Comparison of ENCODE assay signal across 14 mouse cellular contexts in the genomic region with DNA sequence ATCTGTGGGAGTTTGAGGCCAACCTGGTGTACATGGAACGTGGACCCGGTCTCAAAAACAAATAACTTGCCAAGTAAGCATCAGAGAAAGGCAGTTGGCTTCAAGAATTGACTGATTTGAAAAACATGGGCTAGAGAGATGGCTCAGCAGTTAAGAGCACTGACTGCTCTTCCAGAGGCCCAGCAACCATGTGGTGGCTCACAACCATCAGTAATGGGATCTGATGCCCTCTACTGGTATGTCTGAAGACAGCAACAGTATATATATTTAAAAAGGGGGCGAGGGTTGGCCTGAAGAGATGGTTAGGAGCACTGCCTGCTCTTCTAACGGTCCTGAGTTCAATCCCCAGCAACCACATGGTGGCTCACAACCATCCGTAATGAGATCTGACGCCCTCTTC. TPM values are rescaled to one million over a fixed set of nuclear protein-coding genes. Genes with fewer than 3 reads are reported as not detected.
DNase-seq lines count a peak whose midpoint lies in the region; ATAC-seq and TF ChIP-seq lines count a peak whose summit lies in the region.
"Had no signal": no experiment of that assay in that cellular context is flagged by ENCODE, and none has a peak within 500 bp of the region (broad histone marks: within the 10 kb centered on the region; RNA-seq: fewer than 3 reads in every experiment).

No protein-coding gene starts in this region.

- H3K36me3 ChIP-seq in hindbrain, embryonic 11.5 days (ENCODE audit: control insufficient read depth, insufficient read depth, low read length): no peaks in the 10 kb centered on the region
- H3K36me3 ChIP-seq in hindbrain, embryonic 12.5 days: no peaks in the 10 kb centered on the region
- H3K36me3 ChIP-seq in MEL (ENCODE audit: control insufficient read depth in 1 of 2, insufficient read depth in 2 of 2, low read length in 2 of 2): peaks cover 0 to 21% of the 10 kb centered on the region in 2 experiments; a peak in 2 of 4 replicates
- H3K36me3 ChIP-seq: embryonic facial prominence, embryonic 12.5 days; heart, embryonic 12.5 days; midbrain, embryonic 15.5 days had no signal

- no peaks in the 10 kb centered on the region; the same call in 1 of the 2 replicates for H3K4me1 ChIP-seq in hindbrain, embryonic 11.5 days (replicated peaks; ENCODE audit: control insufficient read depth, insufficient read depth, low read length)
- peaks cover 13% of the 10 kb centered on the region for H3K4me1 ChIP-seq in hindbrain, embryonic 12.5 days
- peaks cover 12 to 15% of the 10 kb centered on the region in 2 experiments for H3K4me1 ChIP-seq in MEL (ENCODE audit: control insufficient read depth in 1 of 2, insufficient read depth in 2 of 2, low read length in 2 of 2)

- no peak overlapping the region for H3K27ac ChIP-seq in hindbrain, embryonic 11.5 days (ENCODE audit: low read depth, low read length)
- no peak overlapping the region for H3K27ac ChIP-seq in hindbrain, embryonic 12.5 days
- H3K27ac ChIP-seq in MEL (ENCODE audit: control insufficient read depth, low read depth, low read length): no peak overlapping the region; the same call in 1 of the 2 replicates
- H3K27ac ChIP-seq: embryonic facial prominence, embryonic 12.5 days; midbrain, embryonic 15.5 days had no signal

- no peak for TF ChIP-seq POLR2A in MEL (IDR thresholded peaks at IDR 0.05; ENCODE audit: control insufficient read depth in 1 of 2, insufficient read depth in 1 of 2, low read depth in 1 of 2, low read length in 2 of 2, poor library complexity in 1 of 2)

- peak; percentile 36 to 63 (median 40); a peak in 4 of 6 replicates for TF ChIP-seq CTCF in MEL (IDR thresholded peaks at IDR 0.05 in 2 of 3, conservative IDR thresholded peaks at IDR 0.05 in 1 of 3; ENCODE audit: control insufficient read depth in 1 of 3, insufficient read depth in 1 of 3, low read depth in 2 of 3, low read length in 3 of 3, poor library complexity in 1 of 3, severe bottlenecking in 1 of 3)

- no peak overlapping the region for H3K4me3 ChIP-seq in hindbrain, embryonic 11.5 days (ENCODE audit: low read depth, low read length)
- no peak overlapping the region for H3K4me3 ChIP-seq in hindbrain, embryonic 12.5 days
- H3K4me3 ChIP-seq in MEL (ENCODE audit: control insufficient read depth in 1 of 2, insufficient read depth in 1 of 2, low read depth in 2 of 2, low read length in 2 of 2): no peak overlapping the region
- H3K4me3 ChIP-seq: embryonic facial prominence, embryonic 12.5 days; heart, embryonic 12.5 days; midbrain, embryonic 15.5 days had no signal

- intact Hi-C loops in left cerebral cortex, postnatal 4 days (cut with DNase I): no loop called here

- H3K79me2 ChIP-seq in MEL (ENCODE audit: control insufficient read depth, insufficient read depth, low read length, poor library complexity): peaks cover 23% of the 10 kb centered on the region

- no peak for TF ChIP-seq EP300 in MEL (IDR thresholded peaks at IDR 0.05; ENCODE audit: low read depth in 1 of 2, low read length in 2 of 2)

- WGBS in hindbrain, embryonic 11.5 days: 13% methylated on average over 6 of the region's 6 CpGs
- 11% methylated on average over 6 of the region's 6 CpGs for WGBS in hindbrain, embryonic 12.5 days

- no peak overlapping the region for H3K9ac ChIP-seq in hindbrain, embryonic 11.5 days (ENCODE audit: low read depth, low read length)
- H3K9ac ChIP-seq in hindbrain, embryonic 12.5 days: no peak overlapping the region
- no peak overlapping the region for H3K9ac ChIP-seq in MEL (ENCODE audit: control insufficient read depth, low read depth, low read length, poor library complexity, severe bottlenecking)
- H3K9ac ChIP-seq: embryonic facial prominence, embryonic 12.5 days; heart, embryonic 12.5 days; midbrain, embryonic 15.5 days had no signal

- no peaks in the 10 kb centered on the region for H3K9me3 ChIP-seq in hindbrain, embryonic 11.5 days (ENCODE audit: control insufficient read depth, low read length)
- no peaks in the 10 kb centered on the region for H3K9me3 ChIP-seq in hindbrain, embryonic 12.5 days (replicated peaks)
- H3K9me3 ChIP-seq in MEL (replicated peaks; ENCODE audit: insufficient read depth, low read length): no peaks in the 10 kb centered on the region
- H3K9me3 ChIP-seq: embryonic facial prominence, embryonic 12.5 days; heart, embryonic 12.5 days; midbrain, embryonic 15.5 days had no signal

- no peaks in the 10 kb centered on the region for H3K27me3 ChIP-seq in hindbrain, embryonic 11.5 days (ENCODE audit: control insufficient read depth, insufficient read depth, low read length)
- H3K27me3 ChIP-seq in hindbrain, embryonic 12.5 days: no peaks in the 10 kb centered on the region
- no peaks in the 10 kb centered on the region for H3K27me3 ChIP-seq in MEL (ENCODE audit: control insufficient read depth in 1 of 2, insufficient read depth in 2 of 2, low read length in 2 of 2)
- H3K27me3 ChIP-seq: embryonic facial prominence, embryonic 12.5 days; heart, embryonic 12.5 days; midbrain, embryonic 15.5 days had no signal

- no peak overlapping the region for H3K4me2 ChIP-seq in hindbrain, embryonic 11.5 days (replicated peaks; ENCODE audit: low read depth, low read length)
- no peak overlapping the region for H3K4me2 ChIP-seq in hindbrain, embryonic 12.5 days (replicated peaks)
- H3K4me2 ChIP-seq: embryonic facial prominence, embryonic 12.5 days; heart, embryonic 12.5 days; midbrain, embryonic 15.5 days had no signal

- no peak for ATAC-seq in hindbrain, embryonic 11.5 days (ENCODE audit: low FRiP score)
- no peak for ATAC-seq in hindbrain, embryonic 12.5 days (ENCODE audit: low FRiP score)
- ATAC-seq: activated CD4-positive, CD25-positive, alpha-beta regulatory T cell, adult 4 months; midbrain, embryonic 15.5 days had no signal

- DNase-seq in hindbrain, embryonic 11.5 days (ENCODE audit: low spot score): peak; percentile 39
- peak; percentile 66 for DNase-seq in 3T3-L1 (ENCODE audit: low read depth, low spot score)
- DNase-seq in MEL (ENCODE audit: low read depth, low spot score): peak; percentile 83
- peak; percentile 75 for DNase-seq in induced T-regulatory cell, adult 2 months (ENCODE audit: low read depth)
- no peak for DNase-seq in ovary, postnatal 10 days (ENCODE audit: low spot score)
- DNase-seq in left cerebral cortex, postnatal 4 days: no peak
- no peak for DNase-seq in layer of hippocampus, adult 8-10 months (ENCODE audit: low spot score in 2 of 2)
- DNase-seq: layer of hippocampus, adult 9-11 months; right cerebral cortex, postnatal 14 days had no signal

- TF ChIP-seq RAD21 in MEL (IDR thresholded peaks at IDR 0.05; ENCODE audit: low read depth, low read length): no peak; the same call in none of the 2 replicates

TF ChIP-seq in MEL, 35 proteins besides CTCF, POLR2A, EP300 and RAD21:
- TF ChIP-seq MAX (IDR thresholded peaks at IDR 0.05; ENCODE audit: low read length): peak; percentile 61; the same call in 1 of the 2 replicates
- no peak for TF ChIP-seq CHD2 (IDR thresholded peaks at IDR 0.05; ENCODE audit: low read length)
- peak; percentile 42; the same call in 1 of the 2 replicates for TF ChIP-seq SMC3 (IDR thresholded peaks at IDR 0.05; ENCODE audit: low read depth, low read length)
- no peak for TF ChIP-seq CHD1 (IDR thresholded peaks at IDR 0.05; ENCODE audit: low read depth, low read length)
- peak; percentile 94 for TF ChIP-seq MYC (IDR thresholded peaks at IDR 0.05; ENCODE audit: low read depth, low read length)
- no peak for TF ChIP-seq USF2 (IDR thresholded peaks at IDR 0.05; ENCODE audit: borderline replicate concordance in 1 of 2, insufficient read depth in 1 of 2, low read depth in 1 of 2, low read length in 2 of 2)
- TF ChIP-seq HCFC1 (IDR thresholded peaks at IDR 0.05; ENCODE audit: low read depth, low read length): 0 out of 2 replicates have a peak, but pooled peaks have one; percentile 14
- TF ChIP-seq TBP (IDR thresholded peaks at IDR 0.05; ENCODE audit: low read depth, low read length): 0 out of 2 replicates have a peak, but pooled peaks have one; percentile 31
- 0 out of 2 replicates have a peak, but pooled peaks have one; percentile 26 for TF ChIP-seq MXI1 (IDR thresholded peaks at IDR 0.05; ENCODE audit: low read depth, low read length)

RNA-seq across cellular contexts. Expression of a gene that starts 4.5 kb away (rescaled TPM):
- 342 and 368 TPM in 2 replicates for polyA plus RNA-seq in hindbrain, embryonic 11.5 days (2014; fragmentation: Nextera tagmentation; extraction: Ambion mirVana)
- 345 and 366 TPM in 2 replicates for polyA plus RNA-seq in hindbrain, embryonic 12.5 days (2016; fragmentation: Nextera tagmentation; extraction: Ambion mirVana)
- total RNA-seq in MEL (2012; rRNA removed): 370 and 422 TPM in 2 replicates
- 1,000 to 10,000 TPM in 1 of 2 experiments, 100 to 1,000 TPM in 1; 246 to 1,708 TPM for polyA plus RNA-seq in MEL (2012; ENCODE audit: insufficient read depth in 1 of 2, insufficient read length in 2 of 2, low read depth in 1 of 2, low replicate concordance in 2 of 2, missing spikeins in 1 of 2)
- total RNA-seq in left cerebral cortex, postnatal 4 days (2021): 100 to 1,000 TPM; 232 to 249 TPM
- 100 to 1,000 TPM; 138 to 171 (median 146) TPM for total RNA-seq in layer of hippocampus, adult 8-10 months (2022)

Comparison
In these comparisons a context has a peak if more than half of its experiments do, and no peak if none do; other contexts are left out.
1. DNase-seq: peak in hindbrain, embryonic 11.5 days (single experiment), 3T3-L1 (single experiment), MEL (single experiment) and induced T-regulatory cell, adult 2 months (single experiment); none in ovary, postnatal 10 days (single experiment), left cerebral cortex, postnatal 4 days (single experiment) and layer of hippocampus, adult 8-10 months (0 of 2).